Mouse (Mus musculus) limb, embryonic 11.5 days (tissue): ENCODE results near the gene Ogfod2. TPM values are rescaled to one million over a fixed set of nuclear protein-coding genes. Genes with fewer than 3 reads are reported as not detected.

ENCODE experiments used
- ATAC-seq: fragments of 200-750 bp; cut with Nextera tagmentation; 2 replicates; pipeline ENCODE4 v1.8.0; 2017; ENCODE audit warnings: low read depth; ENCODE audit not compliant: insufficient number of reproducible peaks, low FRiP score, low TSS enrichment
- DNase-seq: peaks from one replicate; pipeline ENCODE4 v3.0.0-alpha.2; 2015; ENCODE audit warnings: low spot score
- H3K27ac ChIP-seq: fragments of 300-500 bp; sonication (generic); replicated peaks from 2 replicates; pipeline ENCODE4 v1.5.1; 2014; ENCODE audit warnings: low read depth, mild to moderate bottlenecking, low read length
- H3K27me3 ChIP-seq: fragments of 300-500 bp; sonication (generic); 2 replicates; pipeline ENCODE4 v1.6.1; 2014; ENCODE audit warnings: mild to moderate bottlenecking, low read length, mixed read lengths; ENCODE audit not compliant: control insufficient read depth, insufficient read depth
- H3K36me3 ChIP-seq: fragments of 300-500 bp; sonication (generic); 2 replicates; pipeline ENCODE4 v1.6.1; 2014; ENCODE audit warnings: mild to moderate bottlenecking, low read length, moderate library complexity, mixed read lengths; ENCODE audit not compliant: control insufficient read depth, insufficient read depth
- H3K4me1 ChIP-seq: fragments of 300-500 bp; sonication (generic); 2 replicates; pipeline ENCODE4 v1.6.1; 2014; ENCODE audit warnings: low read length, mixed read lengths; ENCODE audit not compliant: control insufficient read depth, insufficient read depth
- H3K4me2 ChIP-seq: fragments of 300-500 bp; sonication (generic); 2 replicates; pipeline ENCODE4 v1.6.1; 2014; ENCODE audit warnings: low read depth, mild to moderate bottlenecking, moderate library complexity; ENCODE audit not compliant: severe bottlenecking
- H3K4me3 ChIP-seq: fragments of 300-500 bp; sonication (generic); 2 replicates; pipeline ENCODE4 v1.5.1; 2014; ENCODE audit warnings: low read depth, low read length
- H3K9ac ChIP-seq: fragments of 300-500 bp; sonication (generic); 2 replicates; pipeline ENCODE4 v1.6.1; 2014; ENCODE audit warnings: mild to moderate bottlenecking, low read length
- H3K9me3 ChIP-seq: fragments of 300-500 bp; sonication (generic); 2 replicates; pipeline ENCODE4 v1.6.1; 2016; ENCODE audit warnings: low read length; ENCODE audit not compliant: control insufficient read depth
- WGBS: fragments of 180-500 bp; shearing (Covaris S2); extraction: QIAGEN DNeasy Blood & Tissue Kit; methylation state at CpG from one replicate; pipeline ENCODE4 v1.1.7; 2014; 5-methylcytosine and 5-hydroxymethylcytosine counted together
- polyA plus RNA-seq: library from polyadenylated mRNA; unstranded; fragments of >200 nt; fragmentation: Nextera tagmentation; extraction: Ambion mirVana; gene quantifications from 2 replicates; pipeline ENCODE4 v1.2.1, GENCODE M21; 2014

The Ogfod2 gene
- polyA plus RNA-seq: 8.0 and 11.5 TPM in 2 replicates

- WGBS: under 1% methylated on average over 66 of the region's 66 CpGs
- H3K9ac ChIP-seq: peak within 1 kb of the TSS; percentile 64
- peak within 1 kb of the TSS; percentile 21; the same call in 1 of the 2 replicates for H3K27ac ChIP-seq
- H3K4me2 ChIP-seq: peak within 1 kb of the TSS; percentile 92
- no peaks in the 10 kb centered on the region for H3K9me3 ChIP-seq
- peak; percentile 97 for DNase-seq
- peaks cover 8% of the 10 kb centered on the region for H3K4me1 ChIP-seq
- H3K4me3 ChIP-seq: peak within 1 kb of the TSS; percentile 87
- H3K27me3 ChIP-seq: no peaks in the 10 kb centered on the region
- no peaks in the 10 kb centered on the region for H3K36me3 ChIP-seq
- ATAC-seq: peak; percentile 97
Observed at GRCm38 (mm10) chr5:124111742-124112497, at the start of gene Ogfod2. Gene Ogfod2 (plus strand): TSS chr5:124112297.

DNA sequence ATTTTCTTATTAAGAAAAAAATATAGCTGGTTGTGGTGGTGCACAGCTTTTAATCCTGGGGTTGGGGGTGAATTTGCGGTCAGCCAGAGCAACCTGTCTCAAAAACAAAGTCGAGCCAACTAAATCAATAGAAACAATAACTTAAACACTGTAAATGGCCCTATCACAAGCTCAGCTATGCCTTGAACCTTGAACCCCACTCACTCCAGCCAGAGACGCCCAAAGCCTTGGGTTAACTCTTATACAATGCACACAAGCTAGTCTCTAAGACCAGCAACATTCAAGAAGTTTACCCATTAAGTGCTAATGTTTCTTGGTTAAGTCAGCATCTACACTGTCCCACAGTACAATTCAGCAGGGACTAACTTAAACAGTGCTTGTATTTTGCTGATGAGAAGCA, 42.4 kb upstream of the Ogfod2 start:
- no peaks in the 10 kb centered on the region for H3K27me3 ChIP-seq
- H3K9me3 ChIP-seq: no peaks in the 10 kb centered on the region
- H3K9ac ChIP-seq: no peak overlapping the region
- H3K4me3 ChIP-seq: no peak overlapping the region
- no peaks in the 10 kb centered on the region for H3K4me1 ChIP-seq
- no peak overlapping the region for H3K4me2 ChIP-seq
- WGBS: 87% methylated on average over 3 of the region's 3 CpGs
- ATAC-seq: no peak
- no peaks in the 10 kb centered on the region for H3K36me3 ChIP-seq
- no peak for DNase-seq
- no peak overlapping the region for H3K27ac ChIP-seq

- 43% methylated on average over 9 of the region's 9 CpGs for WGBS
- Histone ChIP-seq H3K27me3 (no peaks in the 10 kb centered on the region), H3K27ac (no peak overlapping the region), H3K4me2 (no peak overlapping the region), H3K36me3 (no peaks in the 10 kb centered on the region), H3K9me3 (no peaks in the 10 kb centered on the region), H3K4me1 (no peaks in the 10 kb centered on the region), H3K4me3 (no peak overlapping the region), H3K9ac (no peak overlapping the region)
- ATAC-seq: no peak
- no peak for DNase-seq
Observed at GRCm38 (mm10) chr5:124073682-124074081, 38.4 kb upstream of the Ogfod2 start.

GRCm38 (mm10) chr5:124074845-124075307, 37.2 kb upstream of the Ogfod2 start:
- Histone ChIP-seq H3K4me3 (no peak overlapping the region), H3K4me1 (no peaks in the 10 kb centered on the region), H3K4me2 (no peak overlapping the region), H3K36me3 (no peaks in the 10 kb centered on the region), H3K27me3 (no peaks in the 10 kb centered on the region), H3K9me3 (no peaks in the 10 kb centered on the region), H3K9ac (no peak overlapping the region), H3K27ac (no peak overlapping the region)
- WGBS: 50% methylated on average over 10 of the region's 10 CpGs
- ATAC-seq (no peak), DNase-seq (no peak)

DNA sequence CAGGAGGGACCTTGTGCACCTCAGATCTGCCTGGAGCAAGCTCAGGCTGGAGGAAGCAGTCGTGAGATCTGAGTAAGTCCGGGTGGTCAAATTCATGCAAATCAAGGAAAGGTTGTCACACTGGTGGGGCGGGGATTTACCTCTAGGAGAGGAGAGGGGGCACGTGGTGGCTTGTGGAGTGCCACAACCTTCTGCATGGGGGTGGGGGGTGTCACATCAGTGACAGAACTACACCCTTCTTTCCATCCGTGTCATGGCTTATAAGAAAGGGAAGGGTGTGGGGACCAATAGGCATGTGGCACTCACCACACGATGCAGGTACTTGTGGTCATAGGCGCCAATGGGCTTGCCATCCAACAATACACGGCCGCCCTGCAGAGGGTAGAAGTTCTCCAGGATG, 36.4 kb upstream of the Ogfod2 start:
- Histone ChIP-seq H3K27ac (no peak overlapping the region), H3K4me2 (no peak overlapping the region), H3K4me3 (no peak overlapping the region), H3K9me3 (no peaks in the 10 kb centered on the region), H3K36me3 (no peaks in the 10 kb centered on the region), H3K27me3 (no peaks in the 10 kb centered on the region), H3K4me1 (no peaks in the 10 kb centered on the region), H3K9ac (no peak overlapping the region)
- ATAC-seq (no peak), DNase-seq (no peak)
- WGBS: 71% methylated on average over 9 of the region's 9 CpGs

- 48% methylated on average over 9 of the region's 9 CpGs for WGBS
- no peak for DNase-seq
Observed at GRCm38 (mm10) chr5:124076559-124076958, 35.5 kb upstream of the Ogfod2 start.

GRCm38 (mm10) chr5:124077241-124077640, 34.9 kb upstream of the Ogfod2 start:
- ATAC-seq: no peak
- Histone ChIP-seq H3K9ac (no peak overlapping the region), H3K9me3 (no peaks in the 10 kb centered on the region), H3K36me3 (no peaks in the 10 kb centered on the region), H3K4me2 (no peak overlapping the region), H3K4me1 (no peaks in the 10 kb centered on the region), H3K27me3 (no peaks in the 10 kb centered on the region), H3K27ac (no peak overlapping the region), H3K4me3 (no peak overlapping the region)
- 80% methylated on average over 13 of the region's 13 CpGs for whole genome bisulfite sequencing
- no peak for DNase-seq

More at GRCm38 (mm10) chr5:124076559-124076958, 35.5 kb upstream of the Ogfod2 start:
- Histone ChIP-seq H3K4me2 (no peak overlapping the region), H3K9ac (no peak overlapping the region), H3K36me3 (no peaks in the 10 kb centered on the region), H3K4me3 (no peak overlapping the region), H3K4me1 (no peaks in the 10 kb centered on the region), H3K9me3 (no peaks in the 10 kb centered on the region), H3K27me3 (no peaks in the 10 kb centered on the region), H3K27ac (no peak overlapping the region)
- no peak for ATAC-seq

DNA sequence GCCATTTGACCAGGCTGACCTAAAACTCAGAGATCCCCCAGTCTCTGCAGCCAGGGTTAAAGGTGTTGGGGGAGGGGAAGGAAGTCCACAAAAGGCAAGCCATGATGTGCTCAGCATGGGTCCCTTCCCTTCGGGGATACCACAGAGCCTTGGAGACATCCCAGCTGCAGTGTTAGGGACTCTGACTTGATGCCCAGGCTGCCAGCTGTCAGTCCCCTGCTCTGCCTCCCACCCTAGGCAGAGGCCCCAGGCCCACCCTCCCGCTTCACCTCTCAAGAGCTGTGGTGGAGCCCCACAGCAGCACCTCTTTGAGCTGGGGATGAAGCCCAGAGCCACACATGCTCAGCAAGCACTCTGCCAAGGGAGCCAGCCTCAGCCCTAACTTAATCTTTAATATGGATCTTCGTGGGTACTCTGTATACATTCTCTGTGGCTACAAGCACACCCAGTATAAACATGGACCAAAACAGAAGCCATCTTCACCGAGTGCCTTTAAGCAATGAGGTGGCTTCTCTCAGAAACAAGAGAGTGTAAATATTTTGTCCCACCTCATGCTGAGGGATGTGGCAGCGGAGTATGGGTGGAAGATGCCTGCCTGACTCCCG, 34.1 kb upstream of the Ogfod2 start:
- DNase-seq (no peak), ATAC-seq (no peak)
- 60% methylated on average over 6 of the region's 6 CpGs for WGBS
- Histone ChIP-seq H3K4me3 (no peak overlapping the region), H3K36me3 (no peaks in the 10 kb centered on the region), H3K9me3 (no peaks in the 10 kb centered on the region), H3K27me3 (no peaks in the 10 kb centered on the region), H3K27ac (no peak overlapping the region), H3K4me1 (no peaks in the 10 kb centered on the region), H3K9ac (no peak overlapping the region), H3K4me2 (no peak overlapping the region)
